Mouse (Mus musculus): Measurements from ENCODE around the gene Hoxd9.

Hoxd9 gene

GRCm38 (mm10) chr2:74698201-74699052 lies 900 bp downstream of the Hoxd9 start:
- DNase-seq (ENCODE audit: low spot score) = no peak

- DNase-seq (ENCODE audit: low spot score) = no peak
Measured at GRCm38 (mm10) chr2:74699053-74699430, 1.5 kb downstream of the Hoxd9 start.

- DNase-seq (ENCODE audit: low spot score) = no peak
Measured at GRCm38 (mm10) chr2:74699664-74700545, 2.4 kb downstream of the Hoxd9 start.

- DNase-seq (ENCODE audit: low spot score) = no peak
Measured at GRCm38 (mm10) chr2:74700546-74701112, 3.1 kb downstream of the Hoxd9 start.

- peak; percentile 29 for DNase-seq (ENCODE audit: low spot score)
Measured at GRCm38 (mm10) chr2:74701949-74702819, 4.7 kb downstream of the Hoxd9 start.

- DNase-seq (ENCODE audit: low spot score) = no peak
Measured at GRCm38 (mm10) chr2:74702820-74703219, 5.3 kb downstream of the Hoxd9 start.

GRCm38 (mm10) chr2:74703317-74703716 lies 5.8 kb downstream of the Hoxd9 start:
- DNase-seq (ENCODE audit: low spot score) = no peak

- DNase-seq (ENCODE audit: low spot score) = no peak
Measured at GRCm38 (mm10) chr2:74703720-74704392, 6.3 kb downstream of the Hoxd9 start.

GRCm38 (mm10) chr2:74704393-74704998 lies 7.0 kb downstream of the Hoxd9 start, which contains the start of gene Hoxd8:
Gene Hoxd8 (plus strand): TSS chr2:74704615.
- DNase-seq (ENCODE audit: low spot score) = no peak

GRCm38 (mm10) chr2:74704999-74705466 lies 7.5 kb downstream of the Hoxd9 start:
- DNase-seq (ENCODE audit: low spot score) = no peak

- no peak for DNase-seq (ENCODE audit: low spot score)
Measured at GRCm38 (mm10) chr2:74705467-74706089, 8.1 kb downstream of the Hoxd9 start.

- DNase-seq (ENCODE audit: low spot score) = no peak
Measured at GRCm38 (mm10) chr2:74706393-74706960, 8.9 kb downstream of the Hoxd9 start.

GRCm38 (mm10) chr2:74707599-74707998 lies 10.1 kb downstream of the Hoxd9 start:
- no peak for DNase-seq (ENCODE audit: low spot score)

GRCm38 (mm10) chr2:74708676-74709075 lies 11.1 kb downstream of the Hoxd9 start:
- no peak for DNase-seq (ENCODE audit: low spot score)

- DNase-seq (ENCODE audit: low spot score) = no peak
Measured at GRCm38 (mm10) chr2:74709465-74710419, 12.2 kb downstream of the Hoxd9 start.

- DNase-seq (ENCODE audit: low spot score) = no peak
Measured at GRCm38 (mm10) chr2:74710929-74711543, 13.5 kb downstream of the Hoxd9 start.

- DNase-seq (ENCODE audit: low spot score) = no peak
Measured at GRCm38 (mm10) chr2:74711721-74712621, 14.4 kb downstream of the Hoxd9 start, which contains the start of the genes Hoxd3 and Hoxd4. Gene Hoxd3 (plus strand): TSS chr2:74711927. Gene Hoxd4 (plus strand): TSS chr2:74711929.

Measured in layer of hippocampus, adult 9-10 months (tissue).